Mouse (Mus musculus) liver, embryonic 14.5 days (tissue): ENCODE results near the gene Sesn3. TPM values are rescaled to one million over a fixed set of nuclear protein-coding genes. Genes with fewer than 3 reads are reported as not detected.

Experiments
- ATAC-seq: fragments of 200-750 bp; cut with Nextera tagmentation; 2 replicates; pipeline ENCODE4 v1.8.0; 2017; ENCODE audit warnings: moderate number of reproducible peaks, mild to moderate bottlenecking, moderate library complexity; ENCODE audit not compliant: insufficient read depth
- DNase-seq, 3 experiments: peaks; one replicate each; pipeline ENCODE4 v3.0.0-alpha.2; 2012 to 2013; ENCODE audit warnings: low read depth in 3 of 3, low spot score in 3 of 3
- H3K27ac ChIP-seq: fragments of 300-500 bp; sonication (generic); 2 replicates; pipeline ENCODE4 v1.5.1; 2014; ENCODE audit warnings: moderate library complexity, mild to moderate bottlenecking, control low read depth, inconsistent platforms
- H3K27me3 ChIP-seq: fragments of 300-500 bp; sonication (generic); 2 replicates; pipeline ENCODE4 v1.6.1; 2014; ENCODE audit warnings: mild to moderate bottlenecking, low read length, moderate library complexity; ENCODE audit not compliant: control insufficient read depth, insufficient read depth
- H3K36me3 ChIP-seq: fragments of 300-500 bp; sonication (generic); replicated peaks from 2 replicates; pipeline ENCODE4 v1.6.1; 2014; ENCODE audit warnings: low read depth; ENCODE audit not compliant: control insufficient read depth, insufficient read depth
- H3K4me1 ChIP-seq, 2 experiments: fragments of 200-500 bp in 1 of 2; fragments of 300-500 bp in 1 of 2; sonication (generic) in 1 of 2; replicated peaks; 2 replicates each; pipeline ENCODE4 v1.6.1; 2012 to 2014; ENCODE audit warnings: antibody characterized with exemption in 1 of 2, inconsistent platforms in 1 of 2, low read length in 1 of 2; ENCODE audit not compliant: control insufficient read depth in 2 of 2, insufficient read depth in 2 of 2
- H3K4me2 ChIP-seq: fragments of 300-500 bp; sonication (generic); 2 replicates; pipeline ENCODE4 v1.6.1; 2014; ENCODE audit warnings: low read depth, mild to moderate bottlenecking, control low read depth, moderate library complexity
- H3K4me3 ChIP-seq, 2 experiments: fragments of 200-500 bp in 1 of 2; fragments of 300-500 bp in 1 of 2; sonication (generic) in 1 of 2; 2 replicates each; pipeline ENCODE4 v1.5.1; 2012 to 2014; ENCODE audit warnings: low read depth in 2 of 2, low read length in 2 of 2, mild to moderate bottlenecking in 2 of 2, control low read depth in 1 of 2, inconsistent platforms in 1 of 2, moderate library complexity in 1 of 2; ENCODE audit not compliant: insufficient read depth in 1 of 2
- H3K9ac ChIP-seq: fragments of 300-500 bp; sonication (generic); replicated peaks from 2 replicates; pipeline ENCODE4 v1.6.1; 2014; ENCODE audit warnings: mild to moderate bottlenecking, control low read depth, moderate library complexity
- H3K9me3 ChIP-seq: fragments of 300-500 bp; sonication (generic); 2 replicates; pipeline ENCODE4 v1.6.1; 2016; ENCODE audit warnings: low read length, mixed read lengths; ENCODE audit not compliant: control insufficient read depth
- CTCF ChIP-seq: IDR thresholded peaks from 2 replicates; pipeline ENCODE4 v1.5.1; 2016; ENCODE audit warnings: antibody characterized with exemption, low read depth, control low read depth
- EP300 ChIP-seq: IDR thresholded peaks from 2 replicates; pipeline ENCODE4 v1.6.1; 2016; ENCODE audit warnings: antibody characterized with exemption, low read depth
- WGBS: fragments of 180-500 bp; shearing (Covaris S2); extraction: QIAGEN DNeasy Blood & Tissue Kit; methylation state at CpG from one replicate; pipeline ENCODE4 v1.1.7; 2014; ENCODE audit not compliant: insufficient replicate concordance; 5-methylcytosine and 5-hydroxymethylcytosine counted together
- polyA plus RNA-seq, 2 experiments: library from polyadenylated mRNA; depleted of rRNA in 1 of 2; stranded (reverse) in 1 of 2; unstranded in 1 of 2; fragments of >200 nt; fragmentation: Nextera tagmentation in 1 of 2; extraction: Ambion mirVana in 1 of 2; gene quantifications; 2 replicates each; pipeline versions ENCODE4 v1.2.1 to v1.2.3; 2012 to 2014

The Sesn3 gene
- polyA plus RNA-seq, 2 experiments = 1.1 to 1.8 TPM

GRCm38 (mm10) chr9:14280696-14281095 lies 5.8 kb downstream of the Sesn3 start:
- H3K27ac ChIP-seq = no peak overlapping the region
- no peaks in the 10 kb centered on the region for H3K9me3 ChIP-seq
- no peak for DNase-seq
- no peak overlapping the region for H3K9ac ChIP-seq
- WGBS = 61% methylated on average over 1 of the region's 1 CpGs
- H3K4me1 ChIP-seq = peaks cover 0 to 3% of the 10 kb centered on the region in 2 experiments; a peak in 1 of 4 replicates
- H3K36me3 ChIP-seq = no peaks in the 10 kb centered on the region
- H3K4me3 ChIP-seq = no peak overlapping the region
- peaks cover 17% of the 10 kb centered on the region for H3K27me3 ChIP-seq
- no peak for ATAC-seq
- TF ChIP-seq CTCF = no peak
- TF ChIP-seq EP300 = no peak
- no peak overlapping the region for H3K4me2 ChIP-seq

- Histone ChIP-seq H3K9me3 (no peaks in the 10 kb centered on the region), H3K4me2 (no peak overlapping the region), H3K9ac (no peak overlapping the region), H3K27ac (no peak overlapping the region), H3K36me3 (no peaks in the 10 kb centered on the region), H3K4me1 (0 out of 4 replicates have a peak, but pooled peaks cover 0 to 3% of the 10 kb centered on the region in 2 experiments), H3K4me3 (no peak overlapping the region), H3K27me3 (no peaks in the 10 kb centered on the region)
- no peak for DNase-seq
- TF ChIP-seq EP300 (no peak), CTCF (no peak)
- ATAC-seq = no peak
- 55% methylated on average over 3 of the region's 3 CpGs for WGBS
Measured at GRCm38 (mm10) chr9:14285036-14285435, 10.2 kb downstream of the Sesn3 start.

- DNase-seq (no peak), ATAC-seq (no peak)
- H3K36me3 ChIP-seq = no peaks in the 10 kb centered on the region
- H3K9me3 ChIP-seq = no peaks in the 10 kb centered on the region
- 38% methylated on average over 1 of the region's 1 CpGs for WGBS
- H3K27ac ChIP-seq = no peak overlapping the region
- H3K4me3 ChIP-seq = no peak overlapping the region
- H3K4me1 ChIP-seq = 0 out of 4 replicates have a peak, but pooled peaks cover 0 to 3% of the 10 kb centered on the region in 2 experiments
- TF ChIP-seq CTCF (no peak), EP300 (no peak)
- no peak overlapping the region for H3K4me2 ChIP-seq
- no peaks in the 10 kb centered on the region for H3K27me3 ChIP-seq
- H3K9ac ChIP-seq = no peak overlapping the region
Measured at GRCm38 (mm10) chr9:14287234-14287633, 12.4 kb downstream of the Sesn3 start.

- Histone ChIP-seq H3K36me3 (no peaks in the 10 kb centered on the region), H3K4me2 (no peak overlapping the region), H3K4me3 (no peak overlapping the region), H3K9ac (no peak overlapping the region), H3K4me1 (0 out of 4 replicates have a peak, but pooled peaks cover 0 to 5% of the 10 kb centered on the region in 2 experiments), H3K27me3 (no peaks in the 10 kb centered on the region), H3K27ac (no peak overlapping the region), H3K9me3 (no peaks in the 10 kb centered on the region)
- ATAC-seq (no peak), DNase-seq (no peak)
- TF ChIP-seq EP300 = no peak
- TF ChIP-seq CTCF = no peak
Measured at GRCm38 (mm10) chr9:14288500-14288899, 13.6 kb downstream of the Sesn3 start.

GRCm38 (mm10) chr9:14293866-14294265 lies 19.0 kb downstream of the Sesn3 start:
- H3K4me3 ChIP-seq = no peak overlapping the region
- H3K4me2 ChIP-seq = no peak overlapping the region
- WGBS = 77% methylated on average over 1 of the region's 1 CpGs
- TF ChIP-seq EP300 (no peak), CTCF (no peak)
- H3K27ac ChIP-seq = no peak overlapping the region
- DNase-seq (no peak), ATAC-seq (no peak)
- H3K36me3 ChIP-seq = no peaks in the 10 kb centered on the region
- 0 out of 4 replicates have a peak, but pooled peaks cover 0 to 3% of the 10 kb centered on the region in 2 experiments for H3K4me1 ChIP-seq
- no peaks in the 10 kb centered on the region for H3K9me3 ChIP-seq
- H3K9ac ChIP-seq = no peak overlapping the region
- no peaks in the 10 kb centered on the region for H3K27me3 ChIP-seq
